In the genomic region with DNA sequence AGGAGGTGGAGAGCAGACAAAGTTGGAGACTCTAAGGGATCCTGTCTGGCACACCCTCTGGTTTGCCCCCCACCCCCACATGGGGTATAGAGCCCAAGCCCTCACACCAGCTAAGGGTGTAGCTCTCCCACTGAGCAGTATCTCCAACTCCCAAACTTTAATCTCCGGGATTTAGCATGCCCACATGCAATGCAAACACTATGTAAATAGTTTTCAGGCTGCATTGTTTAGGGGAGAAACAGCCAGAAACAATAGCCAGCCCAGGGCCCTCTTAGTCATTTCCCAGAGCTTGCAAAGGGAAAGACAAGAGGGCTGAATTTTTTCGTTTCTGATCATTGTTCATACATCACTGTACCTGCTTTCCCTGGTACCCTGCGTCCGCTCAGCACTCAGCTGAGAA, we compare ENCODE assay signal across 10 mouse cellular contexts. TPM values are rescaled to one million over a fixed set of nuclear protein-coding genes. Genes with fewer than 3 reads are reported as not detected.
DNase-seq lines count a peak whose midpoint lies in the region; ATAC-seq and TF ChIP-seq lines count a peak whose summit lies in the region.
"Had no signal": no experiment of that assay in that cellular context is flagged by ENCODE, and none has a peak within 500 bp of the region (broad histone marks: within the 10 kb centered on the region; RNA-seq: fewer than 3 reads in every experiment).

No protein-coding gene starts in this region.

- TF ChIP-seq CTCF in layer of hippocampus, adult 2 months (conservative IDR thresholded peaks at IDR 0.05) = no peak

- no peaks in the 10 kb centered on the region for H3K9me3 ChIP-seq in heart, embryonic 10.5 days
- H3K9me3 ChIP-seq in hindbrain, embryonic 14.5 days (ENCODE audit: control insufficient read depth, low read length) = no peaks in the 10 kb centered on the region
- H3K9me3 ChIP-seq in midbrain, embryonic 15.5 days = no peaks in the 10 kb centered on the region

- H3K4me3 ChIP-seq in heart, embryonic 10.5 days = peak overlapping the region; percentile 35
- H3K4me3 ChIP-seq in hindbrain, embryonic 14.5 days (replicated peaks; ENCODE audit: low read length) = peak overlapping the region; percentile 16
- peak overlapping the region; percentile 22; the same call in 1 of the 2 replicates for H3K4me3 ChIP-seq in midbrain, embryonic 15.5 days
- no peak overlapping the region for H3K4me3 ChIP-seq in layer of hippocampus, adult 2 months

- H3K4me2 ChIP-seq in hindbrain, embryonic 14.5 days (replicated peaks) = peak overlapping the region; percentile 44
- H3K4me2 ChIP-seq in midbrain, embryonic 15.5 days = peak overlapping the region; percentile 89

- intact Hi-C loops in heart, postnatal 36 days (cut with DNase I) = no loop called here

- H3K9ac ChIP-seq in hindbrain, embryonic 14.5 days = peak overlapping the region; percentile 51
- 0 out of 2 replicates have a peak overlapping the region, but pooled peaks have one; percentile 10 for H3K9ac ChIP-seq in midbrain, embryonic 15.5 days

- no peak for ATAC-seq in hindbrain, embryonic 14.5 days (ENCODE audit: low FRiP score)
- ATAC-seq in midbrain, embryonic 15.5 days (replicated peaks) = no peak

- H3K4me1 ChIP-seq in heart, embryonic 10.5 days = peaks cover 22% of the 10 kb centered on the region
- H3K4me1 ChIP-seq in hindbrain, embryonic 14.5 days (replicated peaks; ENCODE audit: control insufficient read depth, insufficient read depth, low read length) = peaks cover 24% of the 10 kb centered on the region
- peaks cover 42% of the 10 kb centered on the region for H3K4me1 ChIP-seq in midbrain, embryonic 15.5 days

- DNase-seq in heart, embryonic 10.5 days (ENCODE audit: low spot score) = no peak
- no peak for DNase-seq in heart, postnatal 36 days
- peak; percentile 80 for DNase-seq in R1 (ENCODE audit: low read depth, low spot score)
- no peak for DNase-seq in hindbrain, embryonic 14.5 days (ENCODE audit: low spot score)
- no peak for DNase-seq in layer of hippocampus, adult 2 months (ENCODE audit: low spot score in 2 of 2)
- DNase-seq in thymus, postnatal 14 days = no peak
- no peak for DNase-seq in kidney, postnatal 10 days
- DNase-seq: cerebellum, postnatal 25 days; lung, postnatal 4 days had no signal

- WGBS in heart, embryonic 10.5 days = 23% methylated on average over 4 of the region's 4 CpGs
- 3% methylated on average over 4 of the region's 4 CpGs for WGBS in hindbrain, embryonic 14.5 days
- WGBS in midbrain, embryonic 15.5 days = 8% methylated on average over 4 of the region's 4 CpGs

- no peak overlapping the region for H3K27ac ChIP-seq in heart, embryonic 10.5 days
- H3K27ac ChIP-seq in hindbrain, embryonic 14.5 days = peak overlapping the region; percentile 47; the same call in 1 of the 2 replicates
- H3K27ac ChIP-seq in midbrain, embryonic 15.5 days = peak overlapping the region; percentile 26; the same call in 1 of the 2 replicates
- H3K27ac ChIP-seq in layer of hippocampus, adult 2 months = no peak overlapping the region

- H3K27me3 ChIP-seq in heart, embryonic 10.5 days (ENCODE audit: insufficient read depth, poor library complexity, severe bottlenecking) = no peaks in the 10 kb centered on the region; the same call in 1 of the 2 replicates
- H3K27me3 ChIP-seq in hindbrain, embryonic 14.5 days (ENCODE audit: control insufficient read depth, insufficient read depth, low read length) = peaks cover 28% of the 10 kb centered on the region
- H3K27me3 ChIP-seq in midbrain, embryonic 15.5 days (replicated peaks) = 0 out of 2 replicates have a peak, but pooled peaks cover 9% of the 10 kb centered on the region

- H3K36me3 ChIP-seq in heart, embryonic 10.5 days = no peaks in the 10 kb centered on the region
- no peaks in the 10 kb centered on the region for H3K36me3 ChIP-seq in hindbrain, embryonic 14.5 days (replicated peaks; ENCODE audit: control insufficient read depth, insufficient read depth)
- no peaks in the 10 kb centered on the region for H3K36me3 ChIP-seq in midbrain, embryonic 15.5 days (replicated peaks)

RNA-seq across cellular contexts. Expression of gene Sall4, which starts 5.8 kb away (rescaled TPM):
- 10.6 and 21.6 TPM in 2 replicates for polyA plus RNA-seq in heart, embryonic 10.5 days (2016; fragmentation: Nextera tagmentation; extraction: Ambion mirVana)
- 1 to 10 TPM; 2.4 to 3.4 TPM for total RNA-seq in heart, postnatal 36 days (2021)
- 0.37 and 1.7 TPM in 2 replicates for polyA plus RNA-seq in hindbrain, embryonic 14.5 days (2014; fragmentation: Nextera tagmentation; extraction: Ambion mirVana)
- 1.2 and 1.3 TPM in 2 replicates for polyA plus RNA-seq in midbrain, embryonic 15.5 days (2015; fragmentation: Nextera tagmentation; extraction: Ambion mirVana)
- total RNA-seq in layer of hippocampus, adult 2 months (2021) = under 1 TPM; 0.34 to 0.61 TPM

RNA-seq across cellular contexts. Expression of gene Atp9a, which starts 19.7 kb away (rescaled TPM):
- polyA plus RNA-seq in heart, embryonic 10.5 days (2016; fragmentation: Nextera tagmentation; extraction: Ambion mirVana) = 8.9 and 11.8 TPM in 2 replicates
- total RNA-seq in heart, postnatal 36 days (2021) = 10 to 100 TPM; 46.1 to 54.3 TPM
- 77.1 and 82.0 TPM in 2 replicates for polyA plus RNA-seq in hindbrain, embryonic 14.5 days (2014; fragmentation: Nextera tagmentation; extraction: Ambion mirVana)
- 155 and 179 TPM in 2 replicates for polyA plus RNA-seq in midbrain, embryonic 15.5 days (2015; fragmentation: Nextera tagmentation; extraction: Ambion mirVana)
- total RNA-seq in layer of hippocampus, adult 2 months (2021) = 100 to 1,000 TPM; 339 to 358 TPM

Comparison
In these comparisons a context has a peak if more than half of its experiments do, and no peak if none do; other contexts are left out.
1. H3K27ac ChIP-seq: peak in hindbrain, embryonic 14.5 days (single experiment) and midbrain, embryonic 15.5 days (single experiment); none in heart, embryonic 10.5 days (single experiment) and layer of hippocampus, adult 2 months (single experiment).